Mouse (Mus musculus): ENCODE results near the gene Cnot6. TPM values are rescaled to one million over a fixed set of nuclear protein-coding genes. Genes with fewer than 3 reads are reported as not detected.

The Cnot6 gene
- 71.9 TPM for total RNA-seq (2023)

DNA sequence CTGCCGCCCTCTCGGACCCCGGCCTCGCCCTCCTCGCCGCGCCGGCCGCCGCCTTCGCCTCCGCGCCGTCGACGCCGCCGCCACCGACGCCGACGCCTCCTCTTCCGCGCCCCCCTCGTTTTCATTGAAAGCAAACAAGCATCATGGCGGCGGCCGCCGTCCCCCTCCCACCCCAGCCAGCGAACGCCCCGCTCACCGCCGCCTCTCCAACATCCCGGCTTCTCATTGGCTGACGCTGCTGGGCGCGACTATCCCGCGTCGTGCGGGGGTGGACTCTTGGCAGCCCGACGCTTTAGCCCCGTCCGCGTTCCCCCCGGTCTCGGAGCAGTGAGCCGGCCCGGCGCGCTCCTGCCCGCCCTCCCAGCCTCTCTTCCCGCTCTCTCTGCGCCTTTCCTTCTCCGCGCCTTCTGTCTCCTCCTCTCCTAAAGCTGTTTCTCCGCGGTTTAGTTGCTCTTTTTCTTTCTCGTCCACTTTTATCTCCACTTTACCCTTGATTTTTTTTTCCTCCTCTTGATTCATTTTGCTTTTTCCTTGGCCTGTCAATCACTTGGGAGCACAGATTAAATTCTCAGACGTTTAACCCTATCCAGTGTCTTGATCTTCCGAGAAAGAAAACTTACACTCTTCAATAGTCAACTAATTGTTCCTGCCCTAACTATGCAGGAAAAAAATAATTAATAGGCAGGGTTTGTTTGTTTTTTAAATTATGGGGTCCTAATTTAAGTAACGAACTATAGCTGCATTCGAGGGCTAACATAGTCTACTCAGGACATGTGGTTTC lies at the start of gene Cnot6:
Cnot6 (minus strand) TSS at position 169 of the 781 bp plus-strand sequence.

DNA sequence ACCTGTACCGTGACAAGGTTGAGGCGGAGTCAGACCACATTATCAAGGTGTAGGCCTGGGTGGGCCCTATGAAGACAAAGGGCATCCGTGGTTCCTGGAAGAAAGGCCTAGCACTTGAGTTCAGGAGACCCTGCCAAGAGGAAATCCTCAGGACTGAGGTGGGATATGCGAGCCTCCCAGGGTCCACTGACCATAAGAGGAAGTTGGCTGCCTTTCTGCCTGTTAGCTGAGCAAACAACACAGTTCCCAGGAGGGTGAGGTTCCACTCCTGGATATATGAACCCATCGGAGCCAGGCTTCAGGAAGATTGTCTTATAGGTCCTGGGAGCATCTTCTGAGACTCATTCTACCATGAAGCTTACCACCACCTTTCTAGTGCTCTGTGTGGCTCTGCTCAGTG lies 49.2 kb downstream of the Cnot6 start, which contains the start of gene Scgb3a1:
Scgb3a1 (plus strand) TSS at position 301 of the 400 bp plus-strand sequence.

Other genes with a start within 250 kb of the Cnot6 start
- gene Olfr1386, start 247.7 kb downstream of the Cnot6 start, total RNA-seq (2023), result not detected
- not detected for gene Olfr1385, start 223.7 kb downstream of the Cnot6 start, total RNA-seq (2023)
- not detected for gene Olfr1384, start 206.0 kb downstream of the Cnot6 start, total RNA-seq (2023)
- gene Olfr1383, start 193.1 kb downstream of the Cnot6 start, total RNA-seq (2023), result not detected
- gene Olfr1382, start 184.5 kb downstream of the Cnot6 start, total RNA-seq (2023), result not detected
- not detected for gene Olfr1381, start 169.3 kb downstream of the Cnot6 start, total RNA-seq (2023)
- not detected for gene Olfr1380, start 155.8 kb downstream of the Cnot6 start, total RNA-seq (2023)
- gene Flt4, start 103.5 kb downstream of the Cnot6 start, total RNA-seq (2023), result not detected
- not detected for gene Scgb3a1, start 49.1 kb downstream of the Cnot6 start, total RNA-seq (2023)
- 0.21 TPM for gene Gfpt2, start 81.5 kb upstream of the Cnot6 start, total RNA-seq (2023)
- 46.1 TPM for gene Mapk9, start 134.0 kb upstream of the Cnot6 start, total RNA-seq (2023)
- not detected for gene Rasgef1c, start 189.1 kb upstream of the Cnot6 start, total RNA-seq (2023)

Data from CD8-positive naive resting alpha-beta T cell, adult 57 days (primary cell).